Mouse (Mus musculus) small intestine, adult 2 months (tissue): ENCODE data around the gene Ube2b. TPM values are rescaled to one million over a fixed set of nuclear protein-coding genes. Genes with fewer than 3 reads are reported as not detected.

Source experiments
- H3K27ac ChIP-seq: fragments of 200-500 bp; 2 replicates; pipeline ENCODE4 v1.5.1; 2012; ENCODE audit warnings: low read depth, low read length, control low read depth, inconsistent platforms; ENCODE audit not compliant: insufficient read depth
- H3K27me3 ChIP-seq: fragments of 200-500 bp; 2 replicates; pipeline ENCODE4 v1.6.1; 2012; ENCODE audit warnings: mild to moderate bottlenecking, moderate library complexity, low read length, inconsistent platforms; ENCODE audit not compliant: control insufficient read depth, insufficient read depth
- H3K36me3 ChIP-seq: fragments of 200-500 bp; 2 replicates; pipeline ENCODE4 v1.6.1; 2012; ENCODE audit warnings: mild to moderate bottlenecking, low read length, control low read depth, inconsistent platforms; ENCODE audit not compliant: control insufficient read depth, insufficient read depth
- H3K4me1 ChIP-seq: fragments of 200-500 bp; 2 replicates; pipeline ENCODE4 v1.6.1; 2012; ENCODE audit warnings: low read length, inconsistent platforms, mixed read lengths; ENCODE audit not compliant: control insufficient read depth, insufficient read depth, insufficient read length
- H3K4me3 ChIP-seq: fragments of 200-500 bp; 2 replicates; pipeline ENCODE4 v1.5.1; 2012; ENCODE audit warnings: low read depth, mild to moderate bottlenecking, control low read depth, inconsistent platforms, low read length, moderate library complexity
- CTCF ChIP-seq: fragments of 200-500 bp; IDR thresholded peaks from 2 replicates; pipeline ENCODE4 v1.5.1; 2012; ENCODE audit warnings: low read depth, mild to moderate bottlenecking, control low read depth, inconsistent platforms, low read length, moderate library complexity, mixed read lengths; ENCODE audit not compliant: insufficient replicate concordance, insufficient read length; ENCODE audit errors: extremely low read depth
- POLR2A ChIP-seq: fragments of 200-500 bp; IDR thresholded peaks from 2 replicates; pipeline ENCODE4 v1.6.1; 2012; ENCODE audit warnings: low read depth, mild to moderate bottlenecking, control low read depth, inconsistent platforms, low read length, moderate library complexity
- WGBS: fragments of 180-500 bp; shearing (Covaris S2); methylation state at CpG from one replicate; pipeline ENCODE4 v1.1.7; 2018; 5-methylcytosine and 5-hydroxymethylcytosine counted together
- polyA plus RNA-seq: library from polyadenylated mRNA; depleted of rRNA; stranded (reverse); fragments of >200 nt; gene quantifications from 2 replicates; pipeline ENCODE4 v1.2.3, GENCODE M21; 2012

The Ube2b gene
- polyA plus RNA-seq, 1 experiment, result 18.2 TPM

- Histone ChIP-seq H3K27me3 (no peaks in the 10 kb centered on the region), H3K27ac (no peak overlapping the region), H3K36me3 (peaks cover 10% of the 10 kb centered on the region), H3K4me3 (no peak overlapping the region), H3K4me1 (peaks cover 4% of the 10 kb centered on the region)
- 83% methylated on average over 5 of the region's 5 CpGs for WGBS
- TF ChIP-seq CTCF (no peak), POLR2A (no peak)
Observed at GRCm38 (mm10) chr11:51966651-51967050, 33.9 kb downstream of the Ube2b start.

GRCm38 (mm10) chr11:51962277-51962676 is 38.3 kb downstream of the Ube2b start:
- TF ChIP-seq POLR2A, result no peak
- no peak for TF ChIP-seq CTCF
- no peaks in the 10 kb centered on the region for H3K27me3 ChIP-seq
- no peaks in the 10 kb centered on the region for H3K36me3 ChIP-seq
- WGBS, result 94% methylated on average over 7 of the region's 7 CpGs
- peaks cover 2% of the 10 kb centered on the region for H3K4me1 ChIP-seq
- H3K4me3 ChIP-seq, result no peak overlapping the region
- H3K27ac ChIP-seq, result no peak overlapping the region

- Histone ChIP-seq H3K27me3 (no peaks in the 10 kb centered on the region), H3K4me1 (no peaks in the 10 kb centered on the region), H3K27ac (no peak overlapping the region), H3K4me3 (no peak overlapping the region), H3K36me3 (no peaks in the 10 kb centered on the region)
- TF ChIP-seq POLR2A (no peak), CTCF (no peak)
- WGBS, result 90% methylated on average over 8 of the region's 8 CpGs
Observed at GRCm38 (mm10) chr11:51961761-51962160, 38.8 kb downstream of the Ube2b start.

- no peak overlapping the region for H3K27ac ChIP-seq
- WGBS, result 63% methylated on average over 11 of the region's 11 CpGs
- no peaks in the 10 kb centered on the region for H3K27me3 ChIP-seq
- no peaks in the 10 kb centered on the region for H3K4me1 ChIP-seq
- H3K36me3 ChIP-seq, result no peaks in the 10 kb centered on the region
- TF ChIP-seq CTCF (no peak), POLR2A (no peak)
- H3K4me3 ChIP-seq, result no peak overlapping the region
Observed at GRCm38 (mm10) chr11:51960967-51961471, 39.5 kb downstream of the Ube2b start.

- Histone ChIP-seq H3K27ac (no peak overlapping the region), H3K4me1 (no peaks in the 10 kb centered on the region), H3K36me3 (no peaks in the 10 kb centered on the region), H3K27me3 (no peaks in the 10 kb centered on the region), H3K4me3 (no peak overlapping the region)
- no peak for TF ChIP-seq CTCF
- 92% methylated on average over 4 of the region's 4 CpGs for WGBS
Observed at GRCm38 (mm10) chr11:51960061-51960460, 40.5 kb downstream of the Ube2b start.

GRCm38 (mm10) chr11:51959511-51959910 is 41.1 kb downstream of the Ube2b start:
- H3K4me1 ChIP-seq, result no peaks in the 10 kb centered on the region
- no peak overlapping the region for H3K27ac ChIP-seq
- H3K36me3 ChIP-seq, result no peaks in the 10 kb centered on the region
- TF ChIP-seq POLR2A (no peak), CTCF (no peak)
- 82% methylated on average over 5 of the region's 5 CpGs for WGBS
- no peaks in the 10 kb centered on the region for H3K27me3 ChIP-seq
- H3K4me3 ChIP-seq, result no peak overlapping the region

- no peaks in the 10 kb centered on the region for H3K4me1 ChIP-seq
- H3K36me3 ChIP-seq, result no peaks in the 10 kb centered on the region
- no peak overlapping the region for H3K4me3 ChIP-seq
- no peak overlapping the region for H3K27ac ChIP-seq
- H3K27me3 ChIP-seq, result no peaks in the 10 kb centered on the region
- TF ChIP-seq CTCF (no peak), POLR2A (no peak)
- 85% methylated on average over 4 of the region's 4 CpGs for WGBS
Observed at GRCm38 (mm10) chr11:51957760-51958159, 42.8 kb downstream of the Ube2b start.

- no peak overlapping the region for H3K4me3 ChIP-seq
- TF ChIP-seq POLR2A, result no peak
- no peak for TF ChIP-seq CTCF
- no peaks in the 10 kb centered on the region for H3K36me3 ChIP-seq
- H3K27me3 ChIP-seq, result no peaks in the 10 kb centered on the region
- WGBS, result 73% methylated on average over 9 of the region's 9 CpGs
- no peak overlapping the region for H3K27ac ChIP-seq
- H3K4me1 ChIP-seq, result no peaks in the 10 kb centered on the region
Observed at GRCm38 (mm10) chr11:51956112-51956511, 44.5 kb downstream of the Ube2b start.
